Mouse (Mus musculus) gastrocnemius, adult 2 months (tissue): ENCODE data around the gene Pxylp1. TPM values are rescaled to one million over a fixed set of nuclear protein-coding genes. Genes with fewer than 3 reads are reported as not detected.

ENCODE experiments used
- DNase-seq: peaks from one replicate; pipeline ENCODE4 v3.0.0; 2022
- H3K27ac ChIP-seq: fragments of 200-600 bp; 2 replicates; pipeline ENCODE4 v1.8.1; 2022; ENCODE audit warnings: mild to moderate bottlenecking
- H3K4me3 ChIP-seq: fragments of 200-600 bp; 2 replicates; pipeline ENCODE4 v1.8.1; 2022; ENCODE audit warnings: mild to moderate bottlenecking, moderate library complexity
- CTCF ChIP-seq: fragments of 200-600 bp; IDR thresholded peaks from 2 replicates; pipeline ENCODE4 v1.8.1; 2022; ENCODE audit warnings: antibody characterized with exemption, mild to moderate bottlenecking, moderate library complexity
- intact Hi-C: fragments of 180-260 bp; cut with DNase I; formaldehyde crosslinking; loops from one replicate; pipeline ENCODE4 v1.15.1; 2025
- total RNA-seq, 2 experiments: library from RNA; stranded (reverse); gene quantifications; 2 replicates each; pipeline ENCODE4 v1.2.3; 2021

Gene Pxylp1
- total RNA-seq, 2 experiments from 2014 or later: 0.36 to 2.7 TPM

- H3K27ac ChIP-seq: no peak overlapping the region
- no peak for DNase-seq
- TF ChIP-seq CTCF: no peak
- H3K4me3 ChIP-seq: no peak overlapping the region
- intact Hi-C loops: no loop called here
These were observed 67.6 kb downstream of the Pxylp1 start for GRCm38 (mm10) chr9:96824857-96825256.

DNA sequence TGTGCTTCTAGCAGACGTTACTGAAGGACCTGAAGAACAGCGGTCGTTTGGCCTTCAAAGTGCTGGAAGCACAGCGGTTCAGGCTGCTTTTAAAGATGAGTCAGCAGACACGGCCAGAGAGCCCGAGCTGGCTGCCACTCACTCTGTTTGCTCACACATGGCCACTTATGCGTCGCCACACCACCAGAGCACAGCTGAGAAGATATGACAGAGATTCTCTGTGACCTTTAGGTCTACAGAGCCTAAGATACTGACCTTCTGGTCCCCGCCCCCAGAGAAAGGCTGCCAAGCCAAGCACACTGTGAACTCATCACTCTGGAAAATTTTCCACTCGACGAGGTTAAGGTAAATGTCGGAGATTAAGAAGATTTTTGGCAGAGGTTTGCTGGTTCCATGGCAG lies 68.4 kb downstream of the Pxylp1 start:
- intact Hi-C loops: no loop called here
- DNase-seq: no peak
- peak overlapping the region; percentile 43 for H3K4me3 ChIP-seq
- H3K27ac ChIP-seq: peak overlapping the region; percentile 46; the same call in 1 of the 2 replicates
- no peak for TF ChIP-seq CTCF

DNA sequence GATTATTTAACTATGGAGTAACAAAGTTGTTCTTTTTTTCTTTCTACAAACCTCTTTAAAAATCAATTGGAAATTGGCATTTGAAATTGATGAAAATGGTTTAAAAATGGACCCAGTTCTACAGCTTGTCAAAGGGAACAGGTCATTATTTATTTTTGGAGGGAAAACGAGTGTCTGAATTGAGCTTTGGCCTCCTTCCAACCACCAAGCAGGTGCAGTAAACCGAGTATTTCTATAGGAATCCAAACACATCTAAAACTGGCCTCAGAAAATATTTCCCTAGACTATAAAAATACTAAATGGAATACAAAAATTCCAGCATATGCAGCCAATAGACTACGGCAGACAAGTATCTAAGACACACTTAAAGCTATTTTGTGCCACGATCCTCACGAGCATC lies 68.9 kb downstream of the Pxylp1 start:
- Histone ChIP-seq H3K27ac (peak overlapping the region; percentile 46; the same call in 1 of the 2 replicates), H3K4me3 (peak overlapping the region; percentile 43)
- DNase-seq: no peak
- TF ChIP-seq CTCF: no peak
- intact Hi-C loops: no loop called here

GRCm38 (mm10) chr9:96823005-96823404 lies 69.5 kb downstream of the Pxylp1 start:
- intact Hi-C loops: no loop called here
- DNase-seq: no peak

GRCm38 (mm10) chr9:96818822-96819481 lies 73.5 kb downstream of the Pxylp1 start:
- Histone ChIP-seq H3K4me3 (no peak overlapping the region), H3K27ac (no peak overlapping the region)
- intact Hi-C loops: loop anchor here (1.0 to 2.0 kb wide), 3 partner anchors 58 to 246 kb away; no protein-coding TSS in a partner anchor
- DNase-seq: no peak
- TF ChIP-seq CTCF: no peak

More at GRCm38 (mm10) chr9:96823005-96823404, 69.5 kb downstream of the Pxylp1 start:
- no peak for TF ChIP-seq CTCF
- Histone ChIP-seq H3K4me3 (no peak overlapping the region), H3K27ac (no peak overlapping the region)

GRCm38 (mm10) chr9:96818128-96818821 lies 74.2 kb downstream of the Pxylp1 start:
- peak; percentile 87 for TF ChIP-seq CTCF
- 0 out of 2 replicates have a peak overlapping the region, but pooled peaks have one; percentile 31 for H3K27ac ChIP-seq
- no peak for DNase-seq
- intact Hi-C loops: loop anchor here (1.0 to 2.0 kb wide), 3 partner anchors 57 to 245 kb away; no protein-coding TSS in a partner anchor
- H3K4me3 ChIP-seq: no peak overlapping the region

DNA sequence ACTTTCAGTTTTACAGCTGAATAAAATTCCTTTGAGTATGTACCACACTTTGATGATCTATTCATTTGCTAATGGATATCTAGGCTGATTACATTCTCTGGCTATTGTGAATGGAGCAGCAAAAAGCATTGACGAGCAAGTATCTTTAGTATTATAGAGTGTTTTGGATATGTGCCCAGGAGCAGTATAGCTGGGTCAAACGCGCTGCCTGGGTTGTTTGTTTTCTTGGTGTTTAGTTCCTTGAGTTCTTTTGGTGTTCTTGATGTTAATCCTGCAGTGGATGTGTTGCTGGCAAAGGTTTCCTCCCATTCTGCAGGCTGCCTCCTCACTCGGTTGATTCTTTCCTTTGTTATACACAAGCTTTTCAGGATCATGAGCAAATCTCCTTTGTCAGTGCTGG lies 80.5 kb downstream of the Pxylp1 start:
- intact Hi-C loops: no loop called here
- TF ChIP-seq CTCF: no peak

GRCm38 (mm10) chr9:96800131-96800825 lies 92.2 kb downstream of the Pxylp1 start:
- no peak for DNase-seq
- H3K4me3 ChIP-seq: no peak overlapping the region
- intact Hi-C loops: no loop called here
- H3K27ac ChIP-seq: no peak overlapping the region
- TF ChIP-seq CTCF: peak; percentile 23; the same call in 1 of the 2 replicates

More for the DNA sequence above, 80.5 kb downstream of the Pxylp1 start:
- Histone ChIP-seq H3K4me3 (no peak overlapping the region), H3K27ac (no peak overlapping the region)
- no peak for DNase-seq

GRCm38 (mm10) chr9:96797311-96797710 lies 95.2 kb downstream of the Pxylp1 start:
- TF ChIP-seq CTCF: no peak
- H3K4me3 ChIP-seq: no peak overlapping the region
- no peak overlapping the region for H3K27ac ChIP-seq
- DNase-seq: no peak
- intact Hi-C loops: no loop called here

GRCm38 (mm10) chr9:96795399-96795928 lies 97.0 kb downstream of the Pxylp1 start:
- Histone ChIP-seq H3K27ac (peak overlapping the region; percentile 77), H3K4me3 (peak overlapping the region; percentile 72)
- intact Hi-C loops: no loop called here
- TF ChIP-seq CTCF: no peak
- DNase-seq: peak; percentile 38

- DNase-seq: no peak
- H3K4me3 ChIP-seq: no peak overlapping the region
- no peak overlapping the region for H3K27ac ChIP-seq
- no peak for TF ChIP-seq CTCF
- intact Hi-C loops: no loop called here
These were observed 97.9 kb downstream of the Pxylp1 start for GRCm38 (mm10) chr9:96794601-96795000.

GRCm38 (mm10) chr9:96792543-96792942 lies 99.9 kb downstream of the Pxylp1 start:
- intact Hi-C loops: no loop called here
- Histone ChIP-seq H3K27ac (no peak overlapping the region), H3K4me3 (no peak overlapping the region)
- TF ChIP-seq CTCF: no peak
- no peak for DNase-seq
